Mouse (Mus musculus): ENCODE data around the gene Dlgap4. TPM values are rescaled to one million over a fixed set of nuclear protein-coding genes. Genes with fewer than 3 reads are reported as not detected.

Dlgap4 gene
- total and polyA plus RNA-seq, 3 experiments: 12.4 to 38.5 (median 12.7) TPM

- Histone ChIP-seq H3K27me3 (replicated peaks) (no peaks in the 10 kb centered on the region), H3K36me3 (replicated peaks in 1 of 2; ENCODE audit: control insufficient read depth in 1 of 2, insufficient read depth in 1 of 2, low read length in 1 of 2) (peaks cover 0 to 54% of the 10 kb centered on the region in 2 experiments), H3K4me2 (ENCODE audit: insufficient read depth, low read depth, poor library complexity, severe bottlenecking) (no peak overlapping the region), H3K9me3 (replicated peaks; ENCODE audit: low read length) (no peaks in the 10 kb centered on the region), H3K27ac (ENCODE audit: insufficient read depth, low read depth) (no peak overlapping the region), H3K4me1 (ENCODE audit: control insufficient read depth in 1 of 2, insufficient read depth in 2 of 2) (peaks cover 8 to 26% of the 10 kb centered on the region in 2 experiments), H3K4me3 (replicated peaks in 1 of 3; ENCODE audit: low read depth in 2 of 3, low read length in 2 of 3, poor library complexity in 1 of 3) (no peak overlapping the region), H3K9ac (ENCODE audit: insufficient read depth, low read depth) (no peak overlapping the region), H3K79me2 (replicated peaks; ENCODE audit: control insufficient read depth, extremely low read depth, insufficient read depth, poor library complexity, severe bottlenecking) (no peaks in the 10 kb centered on the region)
- TF ChIP-seq PAX5 (IDR thresholded peaks at IDR 0.05; ENCODE audit: low read length) (no peak), MYC (IDR thresholded peaks at IDR 0.05; ENCODE audit: low read depth, low read length) (no peak)
- dilution Hi-C loops (cut with MboI; ENCODE audit: extremely low pct_ligation_motif_present, extremely low pct_unique_long_range_greater_than_20kb, low sequenced_read_pairs) (no loop called here), in situ Hi-C loops (cut with MboI; ENCODE audit: low pct_ligation_motif_present, low pct_unique_long_range_greater_than_20kb, low sequenced_read_pairs) (no loop called here)
- no peak for DNase-seq (ENCODE audit: extremely low read depth)
These were observed 103.2 kb downstream of the Dlgap4 start for GRCm38 (mm10) chr2:156716683-156717082.

- Histone ChIP-seq H3K36me3 (replicated peaks in 1 of 2; ENCODE audit: control insufficient read depth in 1 of 2, insufficient read depth in 1 of 2, low read length in 1 of 2) (peaks cover 0 to 45% of the 10 kb centered on the region in 2 experiments), H3K27me3 (replicated peaks) (no peaks in the 10 kb centered on the region), H3K9ac (ENCODE audit: insufficient read depth, low read depth) (no peak overlapping the region), H3K9me3 (replicated peaks; ENCODE audit: low read length) (no peaks in the 10 kb centered on the region), H3K4me1 (ENCODE audit: control insufficient read depth in 1 of 2, insufficient read depth in 2 of 2) (peaks cover 8 to 29% of the 10 kb centered on the region in 2 experiments), H3K4me3 (replicated peaks in 1 of 3; ENCODE audit: low read depth in 2 of 3, low read length in 2 of 3, poor library complexity in 1 of 3) (no peak overlapping the region), H3K4me2 (ENCODE audit: insufficient read depth, low read depth, poor library complexity, severe bottlenecking) (no peak overlapping the region), H3K79me2 (replicated peaks; ENCODE audit: control insufficient read depth, extremely low read depth, insufficient read depth, poor library complexity, severe bottlenecking) (no peaks in the 10 kb centered on the region), H3K27ac (ENCODE audit: insufficient read depth, low read depth) (no peak overlapping the region)
- dilution Hi-C loops (cut with MboI; ENCODE audit: extremely low pct_ligation_motif_present, extremely low pct_unique_long_range_greater_than_20kb, low sequenced_read_pairs) (no loop called here), in situ Hi-C loops (cut with MboI; ENCODE audit: low pct_ligation_motif_present, low pct_unique_long_range_greater_than_20kb, low sequenced_read_pairs) (no loop called here)
- no peak for DNase-seq (ENCODE audit: extremely low read depth)
- TF ChIP-seq BHLHE40 (IDR thresholded peaks at IDR 0.05; ENCODE audit: low read depth, low read length): peak; percentile 26; the same call in 1 of the 2 replicates
- TF ChIP-seq CHD2 (IDR thresholded peaks at IDR 0.05; ENCODE audit: low read length): no peak
These were observed 104.1 kb downstream of the Dlgap4 start for GRCm38 (mm10) chr2:156717320-156718281.

- TF ChIP-seq USF2 (conservative IDR thresholded peaks at IDR 0.05; ENCODE audit: low read depth, low read length) (no peak), JUN (IDR thresholded peaks at IDR 0.05; ENCODE audit: insufficient read depth, low read depth, low read length) (no peak), PAX5 (IDR thresholded peaks at IDR 0.05; ENCODE audit: low read length) (no peak), CHD2 (IDR thresholded peaks at IDR 0.05; ENCODE audit: low read length) (no peak), NRF1 (IDR thresholded peaks at IDR 0.05; ENCODE audit: low read depth, low read length) (no peak), UBTF (IDR thresholded peaks at IDR 0.05; ENCODE audit: low read depth, low read length) (no peak), HCFC1 (IDR thresholded peaks at IDR 0.05; ENCODE audit: low read depth, low read length) (no peak), ELF1 (IDR thresholded peaks at IDR 0.05; ENCODE audit: low read depth, low read length) (no peak), TCF12 (IDR thresholded peaks at IDR 0.05; ENCODE audit: low read depth, low read length) (no peak), GABPA (IDR thresholded peaks at IDR 0.05; ENCODE audit: insufficient replicate concordance, low read depth, low read length) (no peak)
- no peaks in the 10 kb centered on the region for H3K27me3 ChIP-seq (replicated peaks)
- in situ Hi-C loops (cut with MboI; ENCODE audit: low pct_ligation_motif_present, low pct_unique_long_range_greater_than_20kb, low sequenced_read_pairs) (no loop called here), dilution Hi-C loops (cut with MboI; ENCODE audit: extremely low pct_ligation_motif_present, extremely low pct_unique_long_range_greater_than_20kb, low sequenced_read_pairs) (no loop called here)
- no peaks in the 10 kb centered on the region for H3K79me2 ChIP-seq (replicated peaks; ENCODE audit: control insufficient read depth, extremely low read depth, insufficient read depth, poor library complexity, severe bottlenecking)
- H3K9ac ChIP-seq (ENCODE audit: insufficient read depth, low read depth): no peak overlapping the region
- DNase-seq (ENCODE audit: extremely low read depth): no peak
- peaks cover 0 to 33% of the 10 kb centered on the region in 2 experiments for H3K36me3 ChIP-seq (replicated peaks in 1 of 2; ENCODE audit: control insufficient read depth in 1 of 2, insufficient read depth in 1 of 2, low read length in 1 of 2)
- H3K4me2 ChIP-seq (ENCODE audit: insufficient read depth, low read depth, poor library complexity, severe bottlenecking): no peak overlapping the region
- peaks cover 8 to 37% of the 10 kb centered on the region in 2 experiments for H3K4me1 ChIP-seq (ENCODE audit: control insufficient read depth in 1 of 2, insufficient read depth in 2 of 2)
- H3K9me3 ChIP-seq (replicated peaks; ENCODE audit: low read length): no peaks in the 10 kb centered on the region
- no peak overlapping the region for H3K27ac ChIP-seq (ENCODE audit: insufficient read depth, low read depth)
- H3K4me3 ChIP-seq (replicated peaks in 1 of 3; ENCODE audit: low read depth in 2 of 3, low read length in 2 of 3, poor library complexity in 1 of 3): peak overlapping the region in 1 of 3 experiments; percentile 1
These were observed 105.3 kb downstream of the Dlgap4 start for GRCm38 (mm10) chr2:156718793-156719192.
